Mouse (Mus musculus): ENCODE results near the gene Med22.
"Not testable (repeated sequence)": the region's sequence is repeated elsewhere in the genome, so short reads cannot be mapped to it uniquely, and the experiment has no call there.

Med22 gene

GRCm38 (mm10) chr2:26916738-26917137 is 6.3 kb upstream of the Med22 start:
- DNase-seq (ENCODE audit: low spot score in 2 of 2): no peak

GRCm38 (mm10) chr2:26915927-26916728 is 5.7 kb upstream of the Med22 start, which contains the start of the genes Surf2 and Surf1:
Surf2 (plus strand) TSS chr2:26916367.
Surf1 (minus strand) TSS chr2:26916530.
- DNase-seq (ENCODE audit: low spot score in 2 of 2): peak; percentile 72 to 86

- DNase-seq (ENCODE audit: low spot score in 2 of 2): no peak
Observed at GRCm38 (mm10) chr2:26914148-26914941, 3.9 kb upstream of the Med22 start.

GRCm38 (mm10) chr2:26913416-26914147 is 3.1 kb upstream of the Med22 start:
- no peak for DNase-seq (ENCODE audit: low spot score in 2 of 2)

- DNase-seq (ENCODE audit: low spot score in 2 of 2): no peak
Observed at GRCm38 (mm10) chr2:26912253-26912770, 1.8 kb upstream of the Med22 start.

GRCm38 (mm10) chr2:26910994-26911765 is 703 bp upstream of the Med22 start:
- DNase-seq (ENCODE audit: low spot score in 2 of 2): peak; percentile 64 to 87

GRCm38 (mm10) chr2:26909387-26909784 is 1.1 kb downstream of the Med22 start:
- no peak for DNase-seq (ENCODE audit: low spot score in 2 of 2)

GRCm38 (mm10) chr2:26908710-26909386 is 1.6 kb downstream of the Med22 start:
- DNase-seq (ENCODE audit: low spot score in 2 of 2): no peak

- peak; percentile 55 to 80 for DNase-seq (ENCODE audit: low spot score in 2 of 2)
Observed at GRCm38 (mm10) chr2:26907109-26907508, 3.4 kb downstream of the Med22 start.

- DNase-seq (ENCODE audit: low spot score in 2 of 2): no peak
Observed at GRCm38 (mm10) chr2:26906431-26906830, 4.0 kb downstream of the Med22 start.

GRCm38 (mm10) chr2:26905936-26906335 is 4.5 kb downstream of the Med22 start:
- no peak for DNase-seq (ENCODE audit: low spot score in 2 of 2)

- no peak for DNase-seq (ENCODE audit: low spot score in 2 of 2)
Observed at GRCm38 (mm10) chr2:26903311-26903710, 7.2 kb downstream of the Med22 start.

GRCm38 (mm10) chr2:26902467-26903220 is 7.8 kb downstream of the Med22 start, which contains the start of gene Surf6:
Surf6 (minus strand) TSS chr2:26902879.
- peak; percentile 89 to 94 for DNase-seq (ENCODE audit: low spot score in 2 of 2)

- no peak for DNase-seq (ENCODE audit: low spot score in 2 of 2)
Observed at GRCm38 (mm10) chr2:26901834-26902400, 8.6 kb downstream of the Med22 start.

- DNase-seq (ENCODE audit: low spot score in 2 of 2): no peak
Observed at GRCm38 (mm10) chr2:26900731-26901130, 9.7 kb downstream of the Med22 start.

- no peak for DNase-seq (ENCODE audit: low spot score in 2 of 2)
Observed at GRCm38 (mm10) chr2:26895898-26896297, 14.6 kb downstream of the Med22 start.

GRCm38 (mm10) chr2:26886170-26886569 is 24.3 kb downstream of the Med22 start:
- DNase-seq (ENCODE audit: low spot score in 2 of 2): not testable (repeated sequence)

GRCm38 (mm10) chr2:26885541-26885940 is 24.9 kb downstream of the Med22 start:
- not testable (repeated sequence) for DNase-seq (ENCODE audit: low spot score in 2 of 2)

- DNase-seq (ENCODE audit: low spot score in 2 of 2): no peak
Observed at GRCm38 (mm10) chr2:26878571-26878970, 31.9 kb downstream of the Med22 start.

Measured in spleen, postnatal 4 days (tissue).